ENCODE assay signal across 23 mouse cellular contexts in the genomic region with DNA sequence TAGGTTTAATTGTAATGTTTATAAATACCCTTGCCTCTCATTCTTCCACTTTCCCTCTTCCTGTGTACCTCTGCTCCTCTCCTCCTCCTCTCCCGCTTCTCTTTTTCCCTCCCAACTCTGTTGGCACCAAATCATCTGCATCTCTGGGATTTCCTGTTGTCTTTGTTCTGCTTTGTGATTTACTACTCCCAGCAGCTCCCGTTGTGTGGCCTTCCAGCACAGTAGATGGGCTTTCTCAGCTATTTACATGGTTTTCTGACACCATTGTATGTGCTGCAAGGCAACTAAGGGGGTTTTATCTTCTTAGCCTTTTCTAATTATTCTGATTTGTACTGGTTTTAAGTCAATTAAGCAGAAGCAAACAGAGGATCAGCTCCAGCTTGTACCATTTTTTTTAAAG.
DNase-seq lines count a peak whose midpoint lies in the region; ATAC-seq and TF ChIP-seq lines count a peak whose summit lies in the region.
"Had no signal": no experiment of that assay in that cellular context is flagged by ENCODE, and none has a peak within 500 bp of the region (broad histone marks: within the 10 kb centered on the region; RNA-seq: fewer than 3 reads in every experiment).

No protein-coding gene starts in this region.

- WGBS in forebrain, embryonic 14.5 days: 2% methylated on average over 2 of the region's 2 CpGs
- WGBS in forebrain, embryonic 12.5 days: 3% methylated on average over 2 of the region's 2 CpGs
- 5% methylated on average over 2 of the region's 2 CpGs for WGBS in midbrain, embryonic 12.5 days
- WGBS in midbrain, embryonic 10.5 days: 8% methylated on average over 2 of the region's 2 CpGs
- WGBS in neural tube, embryonic 13.5 days: 0% methylated on average over 2 of the region's 2 CpGs

- no peak overlapping the region for H3K9ac ChIP-seq in forebrain, embryonic 14.5 days (ENCODE audit: low read length)
- H3K9ac ChIP-seq in forebrain, embryonic 12.5 days: no peak overlapping the region
- no peak overlapping the region for H3K9ac ChIP-seq in midbrain, embryonic 12.5 days (replicated peaks)
- no peak overlapping the region for H3K9ac ChIP-seq in neural tube, embryonic 13.5 days
- H3K9ac ChIP-seq: embryonic facial prominence, embryonic 15.5 days; forebrain, postnatal 0 days; heart, embryonic 13.5 days; limb, embryonic 12.5 days; liver, postnatal 0 days had no signal

- no peak overlapping the region for H3K4me2 ChIP-seq in forebrain, embryonic 14.5 days (ENCODE audit: low read length)
- no peak overlapping the region for H3K4me2 ChIP-seq in forebrain, embryonic 12.5 days
- H3K4me2 ChIP-seq in midbrain, embryonic 12.5 days (replicated peaks): no peak overlapping the region
- H3K4me2 ChIP-seq in neural tube, embryonic 13.5 days: no peak overlapping the region
- H3K4me2 ChIP-seq: embryonic facial prominence, embryonic 15.5 days; heart, embryonic 13.5 days; limb, embryonic 12.5 days; liver, embryonic 11.5 days had no signal

- no peaks in the 10 kb centered on the region for H3K4me1 ChIP-seq in forebrain, embryonic 14.5 days (ENCODE audit: control insufficient read depth, insufficient read depth, low read length)
- H3K4me1 ChIP-seq in forebrain, embryonic 12.5 days: peaks cover 3% of the 10 kb centered on the region
- no peaks in the 10 kb centered on the region for H3K4me1 ChIP-seq in midbrain, embryonic 12.5 days
- H3K4me1 ChIP-seq in midbrain, embryonic 10.5 days: peaks cover 5% of the 10 kb centered on the region
- peaks cover 4% of the 10 kb centered on the region; the same call in 1 of the 2 replicates for H3K4me1 ChIP-seq in neural tube, embryonic 13.5 days (replicated peaks)
- H3K4me1 ChIP-seq: embryonic facial prominence, embryonic 15.5 days; heart, embryonic 13.5 days; limb, embryonic 12.5 days had no signal

- peak; percentile 17 for DNase-seq in forebrain, embryonic 14.5 days (ENCODE audit: low spot score)
- DNase-seq in midbrain, embryonic 10.5 days (ENCODE audit: low spot score): no peak
- peak; percentile 59 for DNase-seq in brain, embryonic 14.5 days (ENCODE audit: low read depth)
- no peak for DNase-seq in B cell, adult 2 months
- DNase-seq: adrenal gland, postnatal 36 days; cerebellum, adult 11-12 months; cerebellum, postnatal 14 days; forebrain, postnatal 0 days; gastrocnemius, postnatal 36 days; heart, adult 2 months; heart, postnatal 14 days; kidney, adult 11 months; liver, postnatal 0 days; lung, postnatal 10 days; right cerebral cortex, postnatal 25 days; spleen, adult 18-20 months had no signal

- no peaks in the 10 kb centered on the region for H3K9me3 ChIP-seq in forebrain, embryonic 14.5 days (replicated peaks; ENCODE audit: control insufficient read depth, low read length)
- no peaks in the 10 kb centered on the region for H3K9me3 ChIP-seq in forebrain, embryonic 12.5 days
- no peaks in the 10 kb centered on the region for H3K9me3 ChIP-seq in midbrain, embryonic 12.5 days
- no peaks in the 10 kb centered on the region for H3K9me3 ChIP-seq in midbrain, embryonic 10.5 days (replicated peaks)
- no peaks in the 10 kb centered on the region for H3K9me3 ChIP-seq in neural tube, embryonic 13.5 days
- H3K9me3 ChIP-seq: embryonic facial prominence, embryonic 15.5 days; heart, embryonic 13.5 days; limb, embryonic 12.5 days had no signal

- no peak for TF ChIP-seq CTCF in brain, embryonic 14.5 days (IDR thresholded peaks at IDR 0.05; ENCODE audit: borderline replicate concordance, extremely low read depth, insufficient read depth, insufficient read length)

- H3K27me3 ChIP-seq in forebrain, embryonic 14.5 days (replicated peaks; ENCODE audit: control insufficient read depth, insufficient read depth, low read length): no peaks in the 10 kb centered on the region
- H3K27me3 ChIP-seq in forebrain, embryonic 12.5 days: no peaks in the 10 kb centered on the region
- H3K27me3 ChIP-seq in midbrain, embryonic 12.5 days: no peaks in the 10 kb centered on the region
- no peaks in the 10 kb centered on the region for H3K27me3 ChIP-seq in midbrain, embryonic 10.5 days (ENCODE audit: low read depth, poor library complexity, severe bottlenecking)
- H3K27me3 ChIP-seq in neural tube, embryonic 13.5 days: no peaks in the 10 kb centered on the region
- H3K27me3 ChIP-seq: embryonic facial prominence, embryonic 15.5 days; heart, embryonic 13.5 days; limb, embryonic 12.5 days had no signal

- no peak overlapping the region for H3K27ac ChIP-seq in forebrain, embryonic 14.5 days (ENCODE audit: low read depth, low read length)
- H3K27ac ChIP-seq in forebrain, embryonic 12.5 days: no peak overlapping the region
- H3K27ac ChIP-seq in midbrain, embryonic 12.5 days (replicated peaks): no peak overlapping the region
- H3K27ac ChIP-seq in midbrain, embryonic 10.5 days (replicated peaks): no peak overlapping the region
- 0 out of 2 replicates have a peak overlapping the region, but pooled peaks have one; percentile 40 for H3K27ac ChIP-seq in neural tube, embryonic 13.5 days (replicated peaks)
- H3K27ac ChIP-seq: embryonic facial prominence, embryonic 15.5 days; heart, adult 2 months; heart, embryonic 13.5 days; limb, embryonic 12.5 days had no signal

- H3K36me3 ChIP-seq in forebrain, embryonic 14.5 days (ENCODE audit: control insufficient read depth, insufficient read depth, low read length): no peaks in the 10 kb centered on the region
- no peaks in the 10 kb centered on the region for H3K36me3 ChIP-seq in forebrain, embryonic 12.5 days (replicated peaks)
- H3K36me3 ChIP-seq in midbrain, embryonic 12.5 days: no peaks in the 10 kb centered on the region
- no peaks in the 10 kb centered on the region for H3K36me3 ChIP-seq in midbrain, embryonic 10.5 days
- no peaks in the 10 kb centered on the region for H3K36me3 ChIP-seq in neural tube, embryonic 13.5 days
- H3K36me3 ChIP-seq: embryonic facial prominence, embryonic 15.5 days; heart, embryonic 13.5 days; limb, embryonic 12.5 days had no signal

- no peak for ATAC-seq in forebrain, embryonic 14.5 days
- ATAC-seq in forebrain, embryonic 12.5 days (ENCODE audit: low FRiP score): no peak
- 0 out of 2 replicates have a peak, but pooled peaks have one; percentile 30 for ATAC-seq in midbrain, embryonic 12.5 days (ENCODE audit: low FRiP score, low read depth)
- no peak for ATAC-seq in neural tube, embryonic 13.5 days (ENCODE audit: low read depth)
- ATAC-seq: forebrain, postnatal 0 days; liver, postnatal 0 days had no signal

- no peak for TF ChIP-seq POLR2A in brain, embryonic 14.5 days (IDR thresholded peaks at IDR 0.05; ENCODE audit: borderline replicate concordance, extremely low read depth, insufficient read depth, insufficient read length, poor library complexity, severe bottlenecking)

- no peak overlapping the region for H3K4me3 ChIP-seq in forebrain, embryonic 14.5 days (ENCODE audit: low read depth, low read length)
- H3K4me3 ChIP-seq in forebrain, embryonic 12.5 days (replicated peaks): no peak overlapping the region
- H3K4me3 ChIP-seq in midbrain, embryonic 12.5 days: no peak overlapping the region
- no peak overlapping the region for H3K4me3 ChIP-seq in midbrain, embryonic 10.5 days
- H3K4me3 ChIP-seq in neural tube, embryonic 13.5 days: no peak overlapping the region
- H3K4me3 ChIP-seq: embryonic facial prominence, embryonic 15.5 days; heart, adult 2 months; heart, embryonic 13.5 days; limb, embryonic 12.5 days had no signal

Comparison
In these comparisons a context has a peak if more than half of its experiments do, and no peak if none do; other contexts are left out.
1. DNase-seq: peak in forebrain, embryonic 14.5 days (single experiment) and brain, embryonic 14.5 days (single experiment); none in midbrain, embryonic 10.5 days (single experiment) and B cell, adult 2 months (0 of 2).